Mouse (Mus musculus): ENCODE data around the gene Timm8b.
A peak's percentile ranks its signal among the peaks of the same experiment; 100 is the strongest.
"Not testable (repeated sequence)": the region's sequence is repeated elsewhere in the genome, so short reads cannot be mapped to it uniquely, and the experiment has no call there.

Timm8b gene

GRCm38 (mm10) chr9:50602055-50602845, 1.5 kb upstream of the Timm8b start:
- no peak for DNase-seq (ENCODE audit: low spot score)

GRCm38 (mm10) chr9:50603998-50604324, 251 bp downstream of the Timm8b start:
- no peak for DNase-seq (ENCODE audit: low spot score)

GRCm38 (mm10) chr9:50604338-50604737, 628 bp downstream of the Timm8b start:
- no peak for DNase-seq (ENCODE audit: low spot score)

GRCm38 (mm10) chr9:50612115-50612514, 8.4 kb downstream of the Timm8b start:
- no peak for DNase-seq (ENCODE audit: low spot score)

GRCm38 (mm10) chr9:50616161-50616560, 12.5 kb downstream of the Timm8b start:
- no peak for DNase-seq (ENCODE audit: low spot score)

- peak; percentile 78 for DNase-seq (ENCODE audit: low spot score)
Measured at GRCm38 (mm10) chr9:50616766-50617603, 13.3 kb downstream of the Timm8b start, which contains the start of the genes Pih1d2 and Nkapd1. Pih1d2 (plus strand) TSS chr9:50617321. Nkapd1 (minus strand) TSS chr9:50617464.

- DNase-seq (ENCODE audit: low spot score), result no peak
Measured at GRCm38 (mm10) chr9:50617794-50618330, 14.2 kb downstream of the Timm8b start.

- DNase-seq (ENCODE audit: low spot score), result not testable (repeated sequence)
Measured at GRCm38 (mm10) chr9:50630903-50631302, 27.2 kb downstream of the Timm8b start.

- DNase-seq (ENCODE audit: low spot score), result no peak
Measured at GRCm38 (mm10) chr9:50632016-50632688, 28.4 kb downstream of the Timm8b start.

- DNase-seq (ENCODE audit: low spot score), result no peak
Measured at GRCm38 (mm10) chr9:50633059-50633458, 29.3 kb downstream of the Timm8b start.

GRCm38 (mm10) chr9:50634270-50634669, 30.6 kb downstream of the Timm8b start:
- DNase-seq (ENCODE audit: low spot score), result no peak

GRCm38 (mm10) chr9:50646826-50647370, 43.2 kb downstream of the Timm8b start:
- DNase-seq (ENCODE audit: low spot score), result no peak

GRCm38 (mm10) chr9:50650503-50650902, 46.8 kb downstream of the Timm8b start:
- no peak for DNase-seq (ENCODE audit: low spot score)

Data from spleen, adult 12 weeks (tissue).